Mouse (Mus musculus) heart, embryonic 16.5 days (tissue): ENCODE measurements around the gene Lct. TPM values are rescaled to one million over a fixed set of nuclear protein-coding genes. Genes with fewer than 3 reads are reported as not detected.

ENCODE experiments used
- ATAC-seq: fragments of 200-750 bp; cut with Nextera tagmentation; replicated peaks from 2 replicates; pipeline ENCODE4 v1.8.0; 2017; ENCODE audit warnings: moderate number of reproducible peaks; ENCODE audit not compliant: insufficient read depth, low FRiP score; ENCODE audit errors: extremely low read depth
- H3K27ac ChIP-seq: fragments of 300-500 bp; sonication (generic); 2 replicates; pipeline ENCODE4 v1.5.1; 2014; ENCODE audit warnings: mild to moderate bottlenecking, low read length, control low read depth, moderate library complexity
- H3K27me3 ChIP-seq: fragments of 300-500 bp; sonication (generic); 2 replicates; pipeline ENCODE4 v1.6.1; 2014; ENCODE audit warnings: low read length, mixed read lengths; ENCODE audit not compliant: control insufficient read depth, insufficient read depth
- H3K36me3 ChIP-seq: fragments of 300-500 bp; sonication (generic); 2 replicates; pipeline ENCODE4 v1.6.1; 2014; ENCODE audit not compliant: control insufficient read depth, insufficient read depth
- H3K4me1 ChIP-seq: fragments of 300-500 bp; sonication (generic); 2 replicates; pipeline ENCODE4 v1.6.1; 2014; ENCODE audit warnings: low read length, mixed read lengths; ENCODE audit not compliant: control insufficient read depth, insufficient read depth
- H3K4me2 ChIP-seq: fragments of 300-500 bp; sonication (generic); 2 replicates; pipeline ENCODE4 v1.6.1; 2014; ENCODE audit warnings: low read depth, mild to moderate bottlenecking, control low read depth, low read length
- H3K4me3 ChIP-seq: fragments of 300-500 bp; sonication (generic); 2 replicates; pipeline ENCODE4 v1.5.1; 2014; ENCODE audit warnings: mild to moderate bottlenecking, control low read depth, low read length
- H3K9ac ChIP-seq: fragments of 300-500 bp; sonication (generic); 2 replicates; pipeline ENCODE4 v1.6.1; 2014; ENCODE audit warnings: low read length, control low read depth
- H3K9me3 ChIP-seq: fragments of 300-500 bp; sonication (generic); replicated peaks from 2 replicates; pipeline ENCODE4 v1.6.1; 2016; ENCODE audit warnings: low read length; ENCODE audit not compliant: control insufficient read depth
- WGBS: fragments of 180-500 bp; shearing (Covaris S2); extraction: QIAGEN DNeasy Blood & Tissue Kit; methylation state at CpG from one replicate; pipeline ENCODE4 v1.1.7; 2014; 5-methylcytosine and 5-hydroxymethylcytosine counted together
- polyA plus RNA-seq: library from polyadenylated mRNA; unstranded; fragments of >200 nt; fragmentation: Nextera tagmentation; extraction: Ambion mirVana; gene quantifications from 2 replicates; pipeline ENCODE4 v1.2.1, GENCODE M21; 2015

Lct gene
- polyA plus RNA-seq, 1 experiment from 2014 or later, result not detected

GRCm38 (mm10) chr1:128235181-128235580, 92.9 kb downstream of the Lct start:
- no peak overlapping the region for H3K27ac ChIP-seq
- peaks cover 55% of the 10 kb centered on the region for H3K36me3 ChIP-seq
- ATAC-seq, result no peak
- no peaks in the 10 kb centered on the region for H3K4me1 ChIP-seq
- WGBS, result 97% methylated on average over 4 of the region's 4 CpGs
- H3K9ac ChIP-seq, result no peak overlapping the region
- H3K27me3 ChIP-seq, result no peaks in the 10 kb centered on the region
- H3K4me2 ChIP-seq, result no peak overlapping the region
- no peaks in the 10 kb centered on the region for H3K9me3 ChIP-seq
- no peak overlapping the region for H3K4me3 ChIP-seq

Other genes starting within 250 kb of the Lct start
- 6.1 and 7.1 TPM in 2 replicates for gene Zranb3, start 225.3 kb downstream of the Lct start, polyA plus RNA-seq
- gene R3hdm1, start 225.0 kb downstream of the Lct start, polyA plus RNA-seq, result 47.0 and 47.8 TPM in 2 replicates
- gene Ubxn4, start 84.4 kb downstream of the Lct start, polyA plus RNA-seq, result 46.7 and 53.8 TPM in 2 replicates
- 145 and 172 TPM in 2 replicates for gene Mcm6, start 31.3 kb upstream of the Lct start, polyA plus RNA-seq
- 94.9 and 121 TPM in 2 replicates for gene Dars, start 89.0 kb upstream of the Lct start, polyA plus RNA-seq